Mouse (Mus musculus) heart, embryonic 11.5 days (tissue): ENCODE data around the gene Mapkapk3. TPM values are rescaled to one million over a fixed set of nuclear protein-coding genes. Genes with fewer than 3 reads are reported as not detected.

Experiments
- ATAC-seq: fragments of 200-750 bp; cut with Nextera tagmentation; replicated peaks from 2 replicates; pipeline ENCODE4 v1.8.0; 2017; ENCODE audit warnings: moderate library complexity; ENCODE audit not compliant: insufficient number of reproducible peaks, low FRiP score, low TSS enrichment
- H3K27ac ChIP-seq: fragments of 300-500 bp; sonication (generic); 2 replicates; pipeline ENCODE4 v1.5.1; 2014; ENCODE audit warnings: mild to moderate bottlenecking, low read depth, low read length
- H3K27me3 ChIP-seq: fragments of 300-500 bp; sonication (generic); 2 replicates; pipeline ENCODE4 v1.6.1; 2014; ENCODE audit warnings: mild to moderate bottlenecking, low read length, mixed read lengths; ENCODE audit not compliant: control insufficient read depth, insufficient read depth
- H3K36me3 ChIP-seq: fragments of 300-500 bp; sonication (generic); 2 replicates; pipeline ENCODE4 v1.6.1; 2014; ENCODE audit warnings: mild to moderate bottlenecking, low read length, moderate library complexity, mixed read lengths; ENCODE audit not compliant: control insufficient read depth, insufficient read depth
- H3K4me1 ChIP-seq: fragments of 300-500 bp; sonication (generic); 2 replicates; pipeline ENCODE4 v1.6.1; 2014; ENCODE audit warnings: low read length; ENCODE audit not compliant: control insufficient read depth, insufficient read depth
- H3K4me2 ChIP-seq: fragments of 300-500 bp; sonication (generic); 2 replicates; pipeline ENCODE4 v1.6.1; 2014; ENCODE audit warnings: mild to moderate bottlenecking, moderate library complexity
- H3K4me3 ChIP-seq: fragments of 300-500 bp; sonication (generic); 2 replicates; pipeline ENCODE4 v1.5.1; 2014; ENCODE audit warnings: low read depth, low read length
- H3K9ac ChIP-seq: fragments of 300-500 bp; sonication (generic); 2 replicates; pipeline ENCODE4 v1.6.1; 2014; ENCODE audit warnings: mild to moderate bottlenecking, low read depth, low read length, moderate library complexity
- H3K9me3 ChIP-seq: fragments of 300-500 bp; sonication (generic); replicated peaks from 2 replicates; pipeline ENCODE4 v1.6.1; 2016; ENCODE audit warnings: low read length; ENCODE audit not compliant: control insufficient read depth
- WGBS: fragments of 180-500 bp; shearing (Covaris S2); extraction: QIAGEN DNeasy Blood & Tissue Kit; methylation state at CpG from one replicate; pipeline ENCODE4 v1.1.7; 2014; ENCODE audit not compliant: insufficient replicate concordance; 5-methylcytosine and 5-hydroxymethylcytosine counted together
- polyA plus RNA-seq: library from polyadenylated mRNA; unstranded; fragments of >200 nt; fragmentation: Nextera tagmentation; extraction: Ambion mirVana; gene quantifications from 2 replicates; pipeline ENCODE4 v1.2.1, GENCODE M21; 2014

The Mapkapk3 gene
- polyA plus RNA-seq, 1 experiment from 2014 or later = 5.8 TPM

DNA sequence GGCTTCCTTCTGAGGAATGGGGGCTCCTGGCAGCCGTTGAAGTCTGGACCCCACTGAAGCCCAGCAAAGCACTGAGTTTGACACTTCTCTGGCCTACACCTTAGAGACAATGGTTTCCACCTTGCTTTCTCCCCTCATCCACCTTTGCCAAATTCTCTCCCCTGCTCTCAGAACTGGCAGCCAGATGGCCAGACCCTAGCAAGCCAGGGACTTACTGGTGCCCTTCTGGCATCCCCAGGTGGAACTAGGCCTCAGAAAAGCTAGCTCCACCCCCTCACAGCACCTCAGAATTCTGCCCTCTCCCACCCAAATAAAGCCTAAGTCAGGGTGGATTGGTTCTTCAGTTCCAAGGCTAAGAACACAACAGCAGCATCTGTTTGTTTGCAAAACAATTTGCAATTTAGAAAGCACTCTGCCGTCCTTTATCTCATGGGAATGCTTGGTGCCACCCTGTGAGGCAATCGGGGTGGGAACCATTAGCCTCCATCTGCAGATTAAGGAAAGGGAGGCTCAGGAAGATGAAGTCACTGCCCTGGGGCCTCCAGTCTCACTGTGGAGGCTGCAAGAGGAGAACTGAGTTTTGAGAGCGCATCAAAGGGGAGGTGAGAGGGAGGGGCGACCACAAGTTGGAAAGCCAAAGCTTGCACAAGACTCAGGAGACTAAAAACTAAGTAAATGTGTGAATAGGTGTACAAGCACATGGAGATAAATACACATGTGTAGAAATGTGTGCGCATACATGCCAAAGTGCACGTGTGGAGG lies 18.3 kb downstream of the Mapkapk3 start:
- Histone ChIP-seq H3K27me3 (no peaks in the 10 kb centered on the region; the same call in 1 of the 2 replicates), H3K9ac (no peak overlapping the region), H3K27ac (no peak overlapping the region), H3K9me3 (no peaks in the 10 kb centered on the region), H3K4me1 (peaks cover 2% of the 10 kb centered on the region; the same call in 1 of the 2 replicates), H3K36me3 (no peaks in the 10 kb centered on the region), H3K4me2 (no peak overlapping the region), H3K4me3 (no peak overlapping the region)
- ATAC-seq = no peak
- WGBS = 63% methylated on average over 7 of the region's 7 CpGs

DNA sequence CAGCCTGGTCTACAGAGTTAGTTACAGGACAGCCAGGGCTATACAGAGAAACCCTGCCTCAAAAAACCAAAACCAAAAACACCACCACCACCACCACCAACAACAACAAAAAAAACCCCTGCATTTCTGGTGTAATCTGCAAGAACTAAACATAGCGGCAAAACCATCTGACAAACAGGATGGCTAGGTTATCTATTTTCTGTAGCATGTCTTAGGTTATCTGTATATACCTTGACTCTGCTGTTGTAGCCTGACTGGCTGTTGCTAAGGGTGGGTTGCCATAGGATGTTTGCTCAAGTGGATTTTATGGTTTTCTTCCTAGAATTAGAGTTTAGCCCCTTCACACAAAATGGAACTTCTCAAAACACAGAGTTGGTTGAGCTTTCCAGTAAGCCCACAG lies 19.9 kb downstream of the Mapkapk3 start:
- WGBS = 67% methylated on average over 1 of the region's 1 CpGs
- Histone ChIP-seq H3K36me3 (no peaks in the 10 kb centered on the region), H3K9me3 (no peaks in the 10 kb centered on the region), H3K4me1 (peaks cover 2% of the 10 kb centered on the region; the same call in 1 of the 2 replicates), H3K27ac (no peak overlapping the region), H3K4me3 (no peak overlapping the region), H3K4me2 (no peak overlapping the region), H3K9ac (no peak overlapping the region), H3K27me3 (no peaks in the 10 kb centered on the region)
- ATAC-seq = no peak

DNA sequence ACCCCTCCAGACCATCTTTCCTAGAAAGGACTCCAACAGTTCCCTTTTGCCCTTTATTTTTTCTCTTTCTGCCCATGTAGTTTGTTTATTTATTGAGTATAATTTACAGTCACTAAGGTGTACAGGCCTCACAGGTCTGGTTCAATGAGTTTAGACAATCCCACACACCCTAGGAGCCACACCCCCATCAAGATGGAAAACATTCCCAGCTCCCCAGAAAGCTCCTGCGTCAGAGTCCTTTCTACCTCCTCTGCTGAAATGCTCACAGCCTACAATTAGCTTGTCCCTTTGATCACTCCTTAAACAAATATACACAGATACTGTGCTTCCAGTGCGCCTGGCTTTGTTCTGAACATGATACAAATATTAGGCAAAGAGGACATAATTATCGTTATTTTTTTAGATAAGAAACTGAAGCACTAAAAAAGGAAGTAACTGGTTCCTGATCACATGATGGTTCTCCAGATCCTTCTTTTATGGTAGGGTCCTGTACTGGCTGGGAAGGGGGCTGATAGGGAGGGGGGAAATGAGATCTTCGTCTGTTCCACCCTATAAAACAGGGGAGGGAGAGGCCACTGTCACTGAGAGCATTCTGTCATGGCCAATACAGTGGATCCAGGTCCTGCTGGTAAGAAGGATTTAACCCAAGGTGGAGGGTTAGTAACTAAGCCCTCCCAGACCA lies 21.8 kb downstream of the Mapkapk3 start:
- WGBS = 35% methylated on average over 4 of the region's 4 CpGs
- no peak overlapping the region for H3K4me3 ChIP-seq
- ATAC-seq = no peak

GRCm38 (mm10) chr9:107267028-107267427 lies 22.6 kb downstream of the Mapkapk3 start:
- no peak for ATAC-seq
- no peak overlapping the region for H3K4me3 ChIP-seq
- 79% methylated on average over 1 of the region's 1 CpGs for WGBS

More for the DNA sequence above, 21.8 kb downstream of the Mapkapk3 start:
- 0 out of 2 replicates have a peak, but pooled peaks cover 4% of the 10 kb centered on the region for H3K27me3 ChIP-seq
- no peak overlapping the region for H3K9ac ChIP-seq
- H3K36me3 ChIP-seq = no peaks in the 10 kb centered on the region
- H3K4me1 ChIP-seq = no peaks in the 10 kb centered on the region; the same call in 1 of the 2 replicates
- no peaks in the 10 kb centered on the region for H3K9me3 ChIP-seq
- H3K4me2 ChIP-seq = no peak overlapping the region
- no peak overlapping the region for H3K27ac ChIP-seq

GRCm38 (mm10) chr9:107264731-107265130 lies 24.9 kb downstream of the Mapkapk3 start:
- ATAC-seq = no peak
- no peak overlapping the region for H3K27ac ChIP-seq
- H3K4me2 ChIP-seq = no peak overlapping the region
- no peaks in the 10 kb centered on the region for H3K9me3 ChIP-seq
- H3K9ac ChIP-seq = no peak overlapping the region
- peaks cover 3% of the 10 kb centered on the region; the same call in 1 of the 2 replicates for H3K4me1 ChIP-seq
- 79% methylated on average over 3 of the region's 3 CpGs for WGBS
- 0 out of 2 replicates have a peak, but pooled peaks cover 4% of the 10 kb centered on the region for H3K27me3 ChIP-seq
- H3K36me3 ChIP-seq = no peaks in the 10 kb centered on the region
- H3K4me3 ChIP-seq = no peak overlapping the region

More at GRCm38 (mm10) chr9:107267028-107267427, 22.6 kb downstream of the Mapkapk3 start:
- H3K27ac ChIP-seq = no peak overlapping the region
- no peaks in the 10 kb centered on the region for H3K36me3 ChIP-seq
- no peak overlapping the region for H3K9ac ChIP-seq
- H3K4me2 ChIP-seq = no peak overlapping the region
- no peaks in the 10 kb centered on the region for H3K9me3 ChIP-seq
- no peaks in the 10 kb centered on the region; the same call in 1 of the 2 replicates for H3K4me1 ChIP-seq
- H3K27me3 ChIP-seq = 0 out of 2 replicates have a peak, but pooled peaks cover 4% of the 10 kb centered on the region

DNA sequence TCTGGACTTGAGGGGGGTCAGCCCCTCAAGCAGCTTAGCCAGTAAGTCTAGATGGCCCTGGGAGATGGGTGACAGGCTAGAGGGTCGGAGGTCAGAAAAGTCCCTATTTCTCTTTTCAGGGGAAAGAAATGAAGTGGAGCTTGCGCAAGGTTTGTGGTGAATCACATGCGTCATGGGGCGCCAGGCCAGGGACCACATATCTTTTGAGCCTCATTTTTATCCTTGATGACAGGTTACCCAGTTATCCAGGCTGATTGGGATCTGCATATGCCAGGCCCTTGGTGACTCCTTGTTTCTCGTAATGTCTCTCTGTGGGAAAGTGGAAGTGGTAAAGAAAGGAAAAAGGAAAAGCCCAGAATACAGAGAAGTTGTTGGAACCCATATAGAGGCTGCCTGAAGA lies 25.8 kb downstream of the Mapkapk3 start:
- no peaks in the 10 kb centered on the region for H3K9me3 ChIP-seq
- no peak for ATAC-seq
- H3K27me3 ChIP-seq = 0 out of 2 replicates have a peak, but pooled peaks cover 4% of the 10 kb centered on the region
- H3K27ac ChIP-seq = no peak overlapping the region
- H3K4me3 ChIP-seq = no peak overlapping the region
- peaks cover 3% of the 10 kb centered on the region; the same call in 1 of the 2 replicates for H3K4me1 ChIP-seq
- no peak overlapping the region for H3K9ac ChIP-seq
- no peaks in the 10 kb centered on the region for H3K36me3 ChIP-seq
- H3K4me2 ChIP-seq = no peak overlapping the region
- 81% methylated on average over 5 of the region's 5 CpGs for WGBS

DNA sequence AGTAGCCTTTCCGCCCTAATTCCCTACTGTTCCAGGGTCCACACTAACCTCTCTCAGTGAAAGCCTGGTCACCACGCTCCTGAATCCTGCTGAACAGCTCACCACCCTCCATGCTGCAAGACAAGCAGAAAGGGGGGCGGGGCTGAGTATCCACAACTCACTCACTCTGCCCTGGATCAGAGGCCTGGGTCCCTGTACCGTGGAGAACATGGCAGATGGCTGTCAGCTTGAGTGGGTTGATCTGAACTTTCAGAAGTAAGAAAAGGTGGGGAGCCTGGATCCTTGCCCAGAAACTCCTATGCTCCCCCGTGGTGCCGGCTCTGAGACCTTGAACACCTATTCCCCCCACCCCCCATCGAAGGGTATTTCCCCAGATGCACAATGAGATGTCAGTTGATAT lies 27.3 kb downstream of the Mapkapk3 start:
- Histone ChIP-seq H3K4me3 (no peak overlapping the region), H3K4me2 (no peak overlapping the region), H3K4me1 (peaks cover 3% of the 10 kb centered on the region; the same call in 1 of the 2 replicates), H3K9me3 (no peaks in the 10 kb centered on the region), H3K27me3 (0 out of 2 replicates have a peak, but pooled peaks cover 4% of the 10 kb centered on the region), H3K36me3 (no peaks in the 10 kb centered on the region), H3K9ac (no peak overlapping the region), H3K27ac (no peak overlapping the region)
- ATAC-seq = no peak
- WGBS = 76% methylated on average over 7 of the region's 7 CpGs

GRCm38 (mm10) chr9:107261792-107262191 lies 27.9 kb downstream of the Mapkapk3 start:
- WGBS = 65% methylated on average over 6 of the region's 6 CpGs
- no peaks in the 10 kb centered on the region for H3K36me3 ChIP-seq
- no peak overlapping the region for H3K27ac ChIP-seq
- H3K4me1 ChIP-seq = peaks cover 3% of the 10 kb centered on the region; the same call in 1 of the 2 replicates
- H3K4me2 ChIP-seq = no peak overlapping the region
- 0 out of 2 replicates have a peak, but pooled peaks cover 4% of the 10 kb centered on the region for H3K27me3 ChIP-seq
- H3K9ac ChIP-seq = no peak overlapping the region
- ATAC-seq = no peak
- no peak overlapping the region for H3K4me3 ChIP-seq
- no peaks in the 10 kb centered on the region for H3K9me3 ChIP-seq
